Mouse (Mus musculus) A20 (cell line): ENCODE measurements at regions not wholly inside any gene's neighbourhood (a gene's known extent, or its start where the extent isn't known, plus 50 kb on each side); places are given as distances from the start of the nearest gene placed in this dataset.

Experiments used
- DNase-seq: peaks from one replicate; pipeline ENCODE4 v3.0.0-alpha.2; 2011; ENCODE audit warnings: low read depth, low spot score

DNA sequence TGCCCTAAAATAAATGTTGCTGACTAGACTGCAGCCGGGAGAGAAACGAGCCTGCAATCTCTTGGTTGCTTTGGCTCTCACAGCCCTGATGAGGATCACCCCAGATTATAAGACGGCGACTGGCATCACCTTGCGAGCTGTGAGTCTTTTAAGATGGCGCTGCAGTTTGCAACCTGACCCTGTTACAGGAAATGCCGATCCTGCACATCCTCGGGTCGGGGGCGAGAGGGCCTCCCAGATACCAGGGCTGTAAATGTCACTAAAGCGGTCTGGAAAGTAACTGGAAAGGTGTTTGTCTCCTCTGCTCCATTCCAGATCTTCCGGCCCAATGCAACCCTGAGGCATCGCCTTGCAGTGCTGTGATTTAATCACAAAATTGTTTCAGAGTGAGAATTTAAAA lies 53.4 kb downstream of the Cartpt start:
- DNase-seq = no peak

DNA sequence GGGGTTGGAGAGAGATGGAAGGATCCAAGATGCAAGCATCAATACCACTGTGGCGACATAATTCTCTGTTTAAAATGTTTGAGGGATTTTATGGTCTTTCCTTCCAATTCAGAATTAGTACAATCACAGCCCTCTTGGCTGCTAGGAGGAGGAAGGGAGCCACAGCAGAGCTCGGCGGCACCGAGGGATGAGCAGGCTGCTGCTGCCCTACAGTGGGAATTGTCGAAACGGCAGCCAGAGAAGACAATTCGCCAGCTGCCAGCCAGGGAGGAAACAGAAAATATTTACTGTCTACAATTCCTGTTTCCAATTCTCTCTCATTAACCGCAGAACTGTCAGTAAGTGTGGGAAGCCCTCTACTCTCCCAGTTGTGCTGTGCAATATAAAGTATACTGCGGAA lies 58.3 kb downstream of the Cartpt start:
- peak; percentile 20 for DNase-seq

DNA sequence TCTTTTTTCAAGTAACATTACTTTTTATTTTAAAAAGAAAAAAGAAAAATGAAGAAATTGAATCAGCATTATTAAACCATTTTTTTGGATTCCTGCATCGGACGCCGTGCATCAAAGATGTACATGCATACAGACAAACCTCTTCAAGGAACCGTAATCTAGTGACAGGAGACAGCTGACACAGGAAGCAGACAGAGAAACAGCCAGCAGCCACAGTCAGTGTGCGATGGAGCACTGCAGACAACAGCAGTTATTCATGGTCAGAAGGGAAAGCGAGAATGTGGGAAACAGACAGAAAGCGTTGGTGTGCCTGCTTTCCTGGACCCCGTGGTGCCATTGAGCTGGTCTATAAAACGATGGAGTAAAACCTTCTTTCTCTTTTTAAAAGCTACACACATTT lies 61.4 kb downstream of the Cartpt start:
- DNase-seq = no peak

DNA sequence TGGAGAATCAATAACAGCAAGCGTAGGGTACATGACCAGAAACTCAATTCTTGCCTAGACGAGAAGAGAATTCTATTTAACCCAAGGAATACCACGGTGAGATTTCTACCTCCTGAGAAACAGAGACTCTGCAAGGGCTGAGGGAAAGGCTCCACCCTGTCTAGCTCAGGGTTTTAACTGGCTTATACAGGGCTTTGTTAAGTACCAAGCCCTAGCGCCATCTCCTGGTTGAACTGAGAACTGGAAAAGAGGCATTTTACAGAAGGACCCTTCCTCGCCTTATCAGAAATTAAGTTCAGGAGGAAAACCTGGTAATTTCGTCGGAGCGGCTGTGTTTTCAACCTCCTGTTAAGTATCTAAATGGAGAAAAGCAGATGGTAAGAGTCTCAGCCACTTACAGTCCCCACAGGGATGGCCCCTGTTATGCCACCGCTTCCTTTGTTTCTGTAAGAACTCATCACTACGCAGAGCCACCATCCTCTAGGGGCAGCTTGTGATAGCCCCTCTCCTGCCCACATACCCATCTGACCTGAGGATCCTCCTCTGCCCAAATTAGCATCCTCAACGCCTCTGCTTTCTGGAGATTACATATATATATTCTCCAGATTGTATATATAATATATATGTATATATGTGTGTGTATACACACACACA lies 63.0 kb downstream of the Cartpt start:
- DNase-seq = peak; percentile 66

DNA sequence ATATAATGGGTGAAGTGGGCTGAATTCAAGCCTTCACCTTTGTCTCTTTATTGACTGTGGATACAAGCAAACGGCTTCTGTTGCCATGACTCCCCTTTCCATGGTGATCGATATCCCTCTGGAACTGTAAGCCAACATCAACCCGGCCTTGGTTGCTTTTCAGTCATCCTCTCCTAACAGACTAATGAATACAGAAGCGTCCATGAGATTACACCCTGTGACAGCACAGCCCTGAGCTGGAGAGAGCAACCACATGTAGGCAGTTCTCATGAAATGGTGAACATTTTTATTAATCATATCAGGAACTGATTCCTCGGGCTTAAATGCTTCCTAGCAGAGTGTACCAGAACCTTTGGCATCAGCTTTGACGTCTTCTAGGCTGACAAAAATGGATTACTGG lies 63.7 kb downstream of the Cartpt start:
- no peak for DNase-seq

DNA sequence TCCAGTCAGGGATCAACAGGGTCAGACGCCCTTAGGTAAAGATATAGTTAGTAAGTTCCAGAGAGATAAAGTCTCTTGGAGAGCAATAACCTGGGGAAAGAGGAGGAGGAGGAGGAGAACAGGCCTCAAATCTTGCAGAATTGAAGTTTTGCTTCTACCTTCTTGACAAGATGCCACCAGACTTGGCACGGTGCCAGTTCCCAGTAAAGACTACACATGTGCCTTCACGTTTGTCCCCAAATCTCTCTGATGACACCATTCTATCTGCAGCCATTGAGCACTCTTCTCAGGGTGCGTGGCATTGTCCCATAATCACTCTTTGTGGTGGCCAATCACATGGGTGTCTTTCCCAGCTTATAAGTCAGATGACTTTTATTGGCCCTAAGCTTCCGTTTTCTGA lies 64.3 kb downstream of the Cartpt start:
- DNase-seq = no peak

DNA sequence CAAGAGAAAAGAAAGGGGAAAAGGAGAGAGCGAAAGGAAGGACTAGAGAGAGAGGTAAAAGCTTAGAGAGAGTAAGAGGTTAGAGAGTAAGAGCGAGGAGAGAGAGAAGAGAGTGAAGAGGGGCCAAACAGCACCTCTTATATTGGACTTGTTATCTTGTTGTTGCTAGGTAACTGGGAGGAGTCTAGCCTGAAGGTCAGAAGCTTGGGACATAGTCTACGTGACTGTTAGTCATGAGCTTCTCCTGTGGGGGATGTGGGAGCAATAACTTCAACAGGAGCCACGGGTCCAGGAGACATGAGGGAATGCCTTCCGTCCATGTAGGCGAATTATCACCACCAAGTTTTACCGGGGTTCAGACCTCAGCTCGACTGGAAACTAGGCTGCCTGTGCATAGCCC lies 65.4 kb downstream of the Cartpt start:
- DNase-seq = no peak

DNA sequence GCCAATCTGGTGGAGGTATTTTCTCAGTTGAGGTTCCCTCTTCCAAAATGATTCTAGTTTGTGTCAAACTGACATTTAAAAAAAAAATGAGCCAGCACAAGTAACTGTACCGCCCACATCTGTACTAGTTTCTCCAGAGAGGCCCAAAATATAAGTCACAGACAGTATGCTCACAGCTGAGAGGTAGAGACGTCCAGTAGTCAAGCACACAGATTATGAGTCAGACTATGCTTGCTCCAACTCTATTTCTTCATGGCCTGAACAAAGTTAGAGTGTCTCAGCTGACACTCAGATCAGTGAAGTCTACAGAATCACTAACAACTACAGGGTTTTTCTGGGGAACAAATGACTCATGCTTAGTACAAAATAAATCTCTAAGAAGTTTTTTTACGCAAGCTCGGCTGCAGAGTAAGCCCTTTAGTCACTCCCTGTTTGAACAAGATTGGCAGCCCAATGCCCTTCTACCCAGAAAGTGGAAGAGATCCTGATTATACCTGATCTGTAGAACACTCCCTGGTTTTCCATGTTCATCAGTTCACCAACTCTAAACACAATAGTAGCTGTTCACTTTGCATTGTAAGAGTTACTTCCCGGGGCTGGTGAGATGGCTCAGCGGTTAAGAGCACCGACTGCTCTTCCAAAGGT lies 70.7 kb downstream of the Cartpt start:
- no peak for DNase-seq

DNA sequence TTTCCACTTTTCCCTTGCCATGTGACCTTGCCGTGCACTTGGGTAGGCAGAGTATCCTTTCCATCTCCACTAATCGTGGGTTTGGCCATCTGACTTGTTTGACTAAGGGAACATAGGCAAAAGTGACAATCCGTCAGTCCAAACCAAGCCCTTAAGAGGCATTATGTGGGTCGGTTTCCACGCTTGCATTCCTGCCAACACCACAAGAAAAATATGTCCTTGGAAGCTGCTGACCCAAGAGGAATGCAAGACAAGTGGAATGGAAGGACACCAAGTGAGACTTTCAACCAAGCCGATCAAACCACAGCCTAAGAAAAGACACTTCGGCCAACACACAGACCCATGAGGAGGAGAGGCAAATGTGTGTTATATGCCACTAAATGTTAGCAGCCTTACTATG lies 73.3 kb downstream of the Cartpt start:
- no peak for DNase-seq

DNA sequence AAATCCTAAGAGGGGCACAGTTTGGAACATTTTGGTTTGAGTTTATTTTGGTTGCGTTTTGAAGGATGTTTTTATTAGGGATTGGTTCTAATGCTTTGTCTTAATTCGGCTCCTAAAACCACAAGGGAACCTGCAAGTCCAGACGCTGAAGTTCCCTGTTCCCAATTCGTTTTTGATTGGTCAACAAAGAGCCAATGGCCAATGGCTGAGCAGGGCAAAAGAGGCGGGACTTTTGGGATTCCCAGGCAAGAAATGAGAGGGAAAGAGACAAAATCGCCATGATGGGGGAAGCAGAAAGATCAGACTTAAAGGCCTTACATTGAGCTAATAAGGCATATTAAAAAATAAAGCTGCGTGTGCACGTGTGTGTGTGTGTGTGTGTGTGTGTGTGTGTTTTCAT lies 76.3 kb downstream of the Cartpt start:
- no peak for DNase-seq

DNA sequence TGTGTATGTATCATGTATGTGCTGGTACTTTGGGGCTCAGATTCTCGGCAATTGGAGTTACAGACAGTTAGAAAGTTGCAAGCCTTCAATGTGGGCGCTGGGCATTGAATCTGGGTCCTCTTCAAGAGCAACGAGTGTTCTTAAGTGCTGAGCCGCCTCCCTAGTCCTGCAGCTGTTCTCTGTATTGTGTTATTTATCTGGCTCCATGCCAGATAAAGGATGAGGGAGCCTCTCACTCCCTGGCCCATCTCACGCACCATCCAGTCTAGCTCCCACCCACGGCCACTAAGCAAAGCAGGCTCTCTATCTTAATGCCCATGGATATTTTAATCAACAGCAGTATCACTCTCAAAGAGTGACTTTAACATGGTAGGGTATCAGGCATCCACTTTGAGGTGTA lies 84.2 kb downstream of the Cartpt start:
- DNase-seq = no peak

DNA sequence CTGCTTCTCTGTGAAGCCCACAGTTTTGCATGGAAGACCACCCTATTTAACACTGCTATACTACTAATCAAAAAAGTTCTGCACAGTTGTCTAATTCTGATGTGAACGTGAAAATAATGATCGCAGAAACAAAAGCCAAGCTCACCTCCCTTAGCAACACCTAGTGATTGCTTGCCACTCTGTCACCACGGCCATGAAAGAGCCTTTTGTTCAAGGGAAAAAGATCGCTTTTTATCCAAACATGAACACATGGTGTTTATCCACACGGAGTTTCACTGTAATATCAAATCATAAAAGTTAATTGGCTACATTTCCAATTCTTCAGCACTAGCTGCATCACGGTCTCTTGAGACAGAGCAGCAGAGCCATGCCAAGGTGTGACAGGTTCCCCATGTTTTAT lies 85.1 kb downstream of the Cartpt start:
- no peak for DNase-seq

DNA sequence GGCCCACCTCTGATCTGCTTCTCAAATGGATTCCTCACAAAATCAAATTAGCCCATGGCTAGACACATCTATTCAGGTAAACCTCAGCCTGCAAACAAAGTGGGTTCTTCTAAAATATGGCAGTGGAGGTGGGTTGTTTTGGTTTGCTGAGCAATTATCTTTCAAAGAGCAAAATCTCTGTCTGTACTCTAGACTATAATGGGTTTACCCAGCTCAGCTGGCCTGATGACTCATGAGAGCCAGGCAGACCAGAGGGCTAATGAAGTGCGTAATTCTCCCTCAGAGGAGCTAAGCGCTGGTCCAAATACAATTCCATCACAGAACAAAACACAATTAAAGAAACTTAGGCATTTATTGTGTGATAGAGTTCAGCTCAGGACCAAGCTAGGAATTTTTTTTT lies 86.1 kb downstream of the Cartpt start:
- no peak for DNase-seq

DNA sequence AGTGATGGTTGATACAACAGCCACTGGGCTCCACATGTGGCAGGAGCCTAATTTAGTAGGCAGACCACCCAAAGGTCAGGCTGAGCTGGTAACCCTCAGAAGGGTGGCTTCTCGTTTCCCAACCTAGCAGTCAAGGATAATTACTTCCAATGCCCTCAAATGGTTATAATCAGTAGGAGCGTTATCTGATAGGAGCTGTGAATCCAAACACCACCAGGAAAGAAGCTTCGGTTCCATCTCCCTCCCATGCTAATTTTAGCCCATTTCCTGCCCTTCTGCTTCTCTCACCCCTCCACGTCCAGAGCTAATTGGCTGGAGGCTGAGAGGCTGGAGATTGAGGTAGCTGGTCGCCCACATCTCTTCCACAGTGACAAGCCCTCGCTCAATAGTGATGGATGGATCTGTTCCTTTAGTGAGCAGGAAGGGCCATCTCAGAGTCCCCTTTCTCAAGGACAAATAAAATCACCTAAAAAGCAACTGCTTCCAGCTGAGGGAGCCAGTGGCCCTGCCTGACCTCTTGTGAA lies 86.8 kb downstream of the Cartpt start:
- no peak for DNase-seq

DNA sequence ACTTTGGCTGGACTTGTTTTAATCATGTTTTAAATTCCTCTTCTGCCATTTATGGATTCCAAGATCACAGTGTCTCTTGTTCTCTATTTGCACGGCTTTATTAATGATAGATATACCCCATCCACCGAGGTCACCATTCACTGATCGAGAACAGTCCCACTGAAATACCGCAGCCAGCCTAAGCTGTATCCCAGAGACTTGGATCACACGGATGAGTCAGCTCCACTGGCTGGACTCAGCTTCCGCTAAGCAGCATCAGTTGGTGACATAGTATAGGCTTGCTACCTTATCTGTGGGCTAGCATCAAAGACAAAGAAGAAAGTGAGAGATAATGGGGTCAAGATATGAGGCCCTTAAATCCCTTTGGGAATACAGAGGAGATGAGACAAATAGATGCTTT lies 106.4 kb downstream of the Cartpt start:
- no peak for DNase-seq

DNA sequence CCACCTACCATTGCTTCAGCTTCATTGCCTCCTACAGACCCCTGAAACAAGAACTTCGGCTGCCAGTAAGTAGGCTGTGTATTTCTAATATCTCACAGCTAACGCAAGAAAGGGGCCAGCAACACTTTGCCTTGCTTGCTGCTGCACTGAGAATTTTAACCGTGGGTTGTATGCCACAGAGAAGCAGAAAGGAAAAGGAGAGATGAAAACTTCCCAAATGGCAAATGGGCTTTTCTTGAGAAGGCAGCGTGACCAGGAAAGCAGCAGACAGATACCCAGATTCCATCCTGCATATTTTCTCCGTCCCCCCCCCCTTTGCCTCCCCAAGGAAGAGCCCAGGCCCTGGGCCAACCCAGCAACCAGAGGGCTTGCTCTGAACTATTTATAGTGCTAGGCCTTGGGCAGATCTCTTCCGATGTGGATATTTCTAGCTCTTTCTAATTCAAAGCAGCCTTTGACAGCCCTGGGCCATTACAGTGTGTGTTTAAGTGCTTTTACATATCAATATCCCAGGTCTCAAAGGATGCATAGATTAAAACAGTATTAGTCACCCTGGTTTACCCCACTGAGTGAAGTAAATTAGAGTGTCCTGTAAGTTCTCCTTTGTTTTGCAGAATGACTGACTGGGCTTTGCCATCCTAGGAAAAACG lies 107.0 kb downstream of the Cartpt start:
- DNase-seq = no peak

DNA sequence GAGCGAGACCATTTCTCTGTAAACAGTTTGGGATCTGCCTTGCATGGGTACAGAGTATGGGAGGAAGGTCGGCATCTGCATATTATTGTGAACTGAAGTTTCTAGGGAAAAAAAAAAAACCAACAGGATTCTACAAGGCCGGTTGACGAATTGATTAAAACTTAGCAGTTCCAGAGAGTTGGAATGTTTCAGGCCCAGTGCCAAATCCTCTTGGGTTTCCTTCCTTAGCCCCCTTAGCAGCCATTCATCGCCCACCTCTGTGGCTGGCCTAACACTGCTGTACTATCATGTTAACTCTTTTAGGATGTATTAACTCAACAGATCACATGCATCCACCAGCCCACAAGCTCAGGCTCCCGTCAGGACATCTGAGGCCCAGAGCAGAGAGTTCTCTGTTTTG lies 107.9 kb downstream of the Cartpt start:
- no peak for DNase-seq

DNA sequence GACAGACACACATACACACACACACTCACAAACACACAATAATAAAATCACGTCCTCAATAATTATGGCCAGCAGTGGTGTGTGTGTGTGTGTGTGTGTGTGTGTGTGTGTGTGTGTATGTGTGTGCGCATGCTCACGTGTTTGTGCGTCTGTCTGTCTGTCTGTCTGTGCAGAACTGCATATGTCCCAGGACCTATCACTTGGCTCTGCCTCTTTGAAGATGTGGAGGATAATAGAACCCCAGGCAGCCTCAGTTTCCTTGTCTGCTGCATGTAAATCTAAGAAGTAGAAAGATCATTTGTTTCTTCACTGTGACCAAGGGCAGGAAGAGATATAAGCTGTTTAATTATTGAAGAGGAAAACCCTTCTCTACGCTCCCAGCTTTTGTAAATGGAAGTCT lies 109.9 kb downstream of the Cartpt start:
- DNase-seq = peak; percentile 38

DNA sequence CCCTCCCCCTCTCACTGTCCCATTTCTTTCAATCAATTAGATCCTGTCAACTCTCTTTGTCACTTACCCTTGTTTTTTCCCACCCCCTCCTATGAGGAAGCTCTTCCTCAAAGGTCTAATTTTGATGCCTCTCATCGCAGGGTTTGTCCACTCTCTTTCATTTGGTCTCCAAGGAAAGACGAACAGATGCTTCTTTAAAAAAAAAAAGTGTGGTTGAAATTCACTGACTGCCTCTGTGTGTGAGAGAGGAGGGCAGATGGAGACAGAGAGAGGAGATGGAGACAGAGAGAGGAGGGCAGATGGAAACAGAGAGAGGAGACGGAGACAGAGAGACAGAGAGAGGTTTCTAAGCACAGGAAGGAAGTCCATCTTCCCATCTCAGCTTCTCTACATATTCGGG lies 113.1 kb downstream of the Cartpt start:
- DNase-seq = no peak

DNA sequence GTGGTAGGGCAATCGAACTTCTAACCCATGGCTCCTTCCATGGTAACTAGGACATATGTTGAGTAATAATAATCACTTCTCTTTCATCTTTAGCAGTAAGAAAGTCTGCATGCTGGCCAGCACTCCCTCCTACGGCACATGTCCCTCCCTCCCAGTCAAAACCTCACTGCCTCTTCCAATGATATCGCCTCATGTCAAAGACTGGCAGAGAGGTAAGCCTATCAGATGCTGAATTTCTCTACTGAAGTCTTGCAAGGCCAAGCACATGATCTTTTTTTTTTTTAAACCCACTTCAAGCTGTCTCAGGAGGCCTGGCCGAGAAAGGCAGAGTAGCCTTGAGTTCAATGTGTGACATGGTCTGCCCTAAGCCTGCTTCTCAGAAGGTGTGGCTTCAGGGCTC lies 115.5 kb downstream of the Cartpt start:
- no peak for DNase-seq

DNA sequence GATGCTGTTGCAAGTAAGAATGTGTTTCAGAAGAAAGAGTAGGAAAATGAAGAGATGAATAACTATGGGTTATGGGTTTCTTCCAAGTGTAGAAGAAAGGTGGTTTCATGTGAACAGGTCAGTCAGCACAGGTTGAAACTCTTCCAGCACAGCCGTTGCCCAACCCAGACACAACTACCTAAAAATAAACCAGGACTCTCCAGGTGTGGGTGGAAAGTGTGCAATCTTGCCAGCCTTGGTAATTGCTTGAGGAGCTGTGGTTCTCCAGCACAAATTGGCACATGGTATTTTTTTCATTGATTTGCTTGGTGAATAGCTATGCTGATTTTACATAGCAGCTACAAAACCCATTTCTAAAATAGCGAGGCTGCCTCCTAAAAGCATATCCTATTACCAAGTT lies 116.6 kb downstream of the Cartpt start:
- DNase-seq = no peak

DNA sequence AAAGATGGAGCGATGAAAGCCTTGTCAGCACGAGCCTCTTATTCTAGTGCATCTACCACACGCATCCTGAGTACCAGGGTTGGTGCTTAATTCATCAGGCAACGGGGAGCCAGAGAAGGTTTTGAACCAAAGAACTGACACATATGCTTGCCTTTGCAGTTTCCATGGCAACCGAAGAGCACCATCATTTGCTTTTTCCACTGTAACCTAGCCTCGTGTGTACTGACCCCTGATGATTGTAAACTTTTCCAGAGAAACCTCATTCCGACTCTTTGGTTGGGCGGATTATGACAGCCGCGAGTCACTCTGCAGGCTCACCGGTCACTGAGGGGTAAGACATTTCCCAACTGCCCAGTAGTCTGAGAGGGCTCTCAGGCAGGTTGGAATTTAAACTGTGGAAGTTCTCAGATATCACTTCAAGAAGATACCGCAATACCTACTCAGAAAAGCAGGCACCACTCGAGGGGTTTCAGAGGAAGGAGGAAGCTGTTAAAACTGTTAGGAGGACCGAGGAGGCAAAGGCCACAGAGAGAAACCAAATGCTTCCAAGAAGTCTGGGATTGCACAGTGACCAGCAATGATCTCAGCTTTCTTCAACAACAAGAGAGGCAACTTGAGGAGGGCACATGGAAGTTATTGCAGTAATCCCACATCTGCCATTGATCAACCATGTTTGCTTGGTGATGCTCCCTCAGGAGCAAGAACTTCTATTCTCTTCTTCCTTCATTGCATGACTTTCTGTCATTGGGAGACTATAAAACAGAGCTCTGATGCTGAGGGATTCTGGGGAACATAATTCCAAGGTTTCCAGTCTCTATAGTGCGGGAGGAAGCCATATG lies 117.8 kb downstream of the Cartpt start:
- no peak for DNase-seq
